33 mouse cellular contexts compared by ENCODE assay signal in genomic region chr6:56805026-56805425, GRCm38 (mm10). TPM values are rescaled to one million over a fixed set of nuclear protein-coding genes. Genes with fewer than 3 reads are reported as not detected.
"Had no signal": no experiment of that assay in that cellular context is flagged by ENCODE, and none has a peak within 500 bp of the region (broad histone marks: within the 10 kb centered on the region; RNA-seq: fewer than 3 reads in every experiment).

No protein-coding gene starts in this region.

- H3K4me2 ChIP-seq: heart, embryonic 12.5 days; heart, embryonic 13.5 days; heart, embryonic 15.5 days; hindbrain, embryonic 12.5 days; hindbrain, embryonic 13.5 days; hindbrain, embryonic 14.5 days; hindbrain, embryonic 15.5 days; intestine, embryonic 15.5 days; kidney, embryonic 15.5 days had no signal

- H3K4me3 ChIP-seq: heart, embryonic 12.5 days; heart, embryonic 13.5 days; heart, embryonic 15.5 days; hindbrain, embryonic 10.5 days; hindbrain, embryonic 12.5 days; hindbrain, embryonic 13.5 days; hindbrain, embryonic 15.5 days; intestine, embryonic 15.5 days; kidney, embryonic 15.5 days; layer of hippocampus, adult 2 months; left cerebral cortex, adult 2 months had no signal

- H3K36me3 ChIP-seq: heart, embryonic 12.5 days; heart, embryonic 13.5 days; heart, embryonic 15.5 days; hindbrain, embryonic 10.5 days; hindbrain, embryonic 12.5 days; hindbrain, embryonic 13.5 days; hindbrain, embryonic 15.5 days; intestine, embryonic 15.5 days; kidney, embryonic 15.5 days had no signal

- H3K27ac ChIP-seq: heart, embryonic 13.5 days; heart, embryonic 15.5 days; hindbrain, embryonic 10.5 days; hindbrain, embryonic 12.5 days; hindbrain, embryonic 13.5 days; hindbrain, embryonic 14.5 days; hindbrain, embryonic 15.5 days; hindbrain, postnatal 0 days; intestine, embryonic 15.5 days; kidney, embryonic 15.5 days; kidney, postnatal 0 days; layer of hippocampus, adult 2 months had no signal

- H3K27me3 ChIP-seq: heart, embryonic 12.5 days; heart, embryonic 15.5 days; hindbrain, embryonic 13.5 days; hindbrain, embryonic 15.5 days; intestine, embryonic 15.5 days had no signal

- H3K4me1 ChIP-seq: heart, embryonic 12.5 days; heart, embryonic 13.5 days; heart, embryonic 15.5 days; hindbrain, embryonic 10.5 days; hindbrain, embryonic 12.5 days; hindbrain, embryonic 13.5 days; hindbrain, embryonic 15.5 days; intestine, embryonic 15.5 days; kidney, embryonic 15.5 days had no signal

- ATAC-seq: hindbrain, embryonic 16.5 days; hindbrain, postnatal 0 days; inflammation-experienced regulatory T-cells, adult 6 months; intestine, embryonic 15.5 days; intestine, embryonic 16.5 days; intestine, postnatal 0 days had no signal

- DNase-seq: heart, postnatal 10 days; heart, postnatal 14 days; heart, postnatal 36 days; heart, postnatal 4 days; kidney, adult 11 months; kidney, adult 18-20 months; kidney, adult 2 months; kidney, adult 8-10 months; kidney, adult 9 months; kidney, postnatal 10 days; kidney, postnatal 14 days; kidney, postnatal 25 days; kidney, postnatal 36 days; kidney, postnatal 4 days; layer of hippocampus, adult 9-11 months had no signal

- H3K9ac ChIP-seq: heart, embryonic 12.5 days; heart, embryonic 13.5 days; heart, embryonic 15.5 days; hindbrain, embryonic 12.5 days; hindbrain, embryonic 13.5 days; hindbrain, embryonic 14.5 days; hindbrain, embryonic 15.5 days; intestine, embryonic 15.5 days; kidney, embryonic 15.5 days had no signal

- H3K9me3 ChIP-seq: heart, embryonic 12.5 days; heart, embryonic 13.5 days; heart, embryonic 15.5 days; hindbrain, embryonic 10.5 days; hindbrain, embryonic 12.5 days; hindbrain, embryonic 13.5 days; hindbrain, embryonic 15.5 days; intestine, embryonic 15.5 days; kidney, embryonic 15.5 days had no signal

RNA-seq across cellular contexts. Expression of gene Fkbp9, which starts 26.8 kb away (rescaled TPM):
- polyA plus RNA-seq: inflammation-experienced regulatory T-cells, adult 6 months had no signal
